Mouse (Mus musculus) right cerebral cortex, adult 2 months (tissue): ENCODE results near the gene Slc6a18.

Source experiments
- DNase-seq, 2 experiments: peaks; one replicate each; pipeline ENCODE4 v3.0.0; 2021 to 2022; ENCODE audit warnings: low spot score in 2 of 2

Gene Slc6a18

GRCm38 (mm10) chr13:73685502-73685901, 7.7 kb upstream of the Slc6a18 start:
- DNase-seq, result no peak

- no peak for DNase-seq
Observed at GRCm38 (mm10) chr13:73684412-73684811, 6.6 kb upstream of the Slc6a18 start.

GRCm38 (mm10) chr13:73683682-73684081, 5.9 kb upstream of the Slc6a18 start:
- DNase-seq, result peak; percentile 25 to 37

GRCm38 (mm10) chr13:73682226-73682625, 4.4 kb upstream of the Slc6a18 start:
- no peak for DNase-seq

GRCm38 (mm10) chr13:73680394-73680793, 2.6 kb upstream of the Slc6a18 start:
- DNase-seq, result no peak

GRCm38 (mm10) chr13:73679311-73679710, 1.5 kb upstream of the Slc6a18 start:
- DNase-seq, result no peak

GRCm38 (mm10) chr13:73675161-73675560, 2.7 kb downstream of the Slc6a18 start:
- no peak for DNase-seq

GRCm38 (mm10) chr13:73660163-73660695, 17.6 kb downstream of the Slc6a18 start:
- no peak for DNase-seq

GRCm38 (mm10) chr13:73658953-73659352, 18.9 kb downstream of the Slc6a18 start:
- no peak for DNase-seq

- no peak for DNase-seq
Observed at GRCm38 (mm10) chr13:73654976-73655375, 22.8 kb downstream of the Slc6a18 start.

GRCm38 (mm10) chr13:73653266-73653665, 24.6 kb downstream of the Slc6a18 start:
- no peak for DNase-seq

- DNase-seq, result peak; percentile 64 to 67
Observed at GRCm38 (mm10) chr13:73646397-73647087, 31.3 kb downstream of the Slc6a18 start.

GRCm38 (mm10) chr13:73641296-73641695, 36.5 kb downstream of the Slc6a18 start:
- no peak for DNase-seq

GRCm38 (mm10) chr13:73637826-73638225, 40.0 kb downstream of the Slc6a18 start:
- DNase-seq, result no peak

GRCm38 (mm10) chr13:73631837-73632236, 46.0 kb downstream of the Slc6a18 start:
- DNase-seq, result no peak

- no peak for DNase-seq
Observed at GRCm38 (mm10) chr13:73628586-73629113, 49.2 kb downstream of the Slc6a18 start.

GRCm38 (mm10) chr13:73626745-73627549, 50.9 kb downstream of the Slc6a18 start, which contains the start of gene Tert:
Tert (plus strand) TSS chr13:73626911.
- DNase-seq, result peak; percentile 42 to 44

- no peak for DNase-seq
Observed at GRCm38 (mm10) chr13:73626410-73626744, 51.4 kb downstream of the Slc6a18 start.

GRCm38 (mm10) chr13:73620637-73621036, 57.2 kb downstream of the Slc6a18 start:
- DNase-seq, result no peak

GRCm38 (mm10) chr13:73618406-73618805, 59.4 kb downstream of the Slc6a18 start:
- no peak for DNase-seq
